Mouse (Mus musculus) gastrocnemius, postnatal 4 days (tissue): ENCODE results near the gene Ermard. TPM values are rescaled to one million over a fixed set of nuclear protein-coding genes. Genes with fewer than 3 reads are reported as not detected.
"Not testable (repeated sequence)": the region's sequence is repeated elsewhere in the genome, so short reads cannot be mapped to it uniquely, and the experiment has no call there.

Experiments
- DNase-seq, 2 experiments: peaks; one replicate each; pipeline ENCODE4 v3.0.0; 2021 to 2022; ENCODE audit warnings: low spot score in 2 of 2, mixed read lengths in 2 of 2
- long read RNA-seq, 2 experiments: library from polyadenylated mRNA; stranded (forward); transcript quantifications; one replicate each; pipeline ENCODE4 v2.0.0; 2021
- total RNA-seq, 2 experiments: library from RNA; stranded (reverse); gene quantifications; 2 replicates each; pipeline ENCODE4 v1.2.3; 2021

The Ermard gene
- total RNA-seq, result 10 to 100 TPM; 35.0 to 41.9 TPM
- long read RNA-seq, experiment 1, partial matches to known transcripts, result 4 of 25 reads
- long read RNA-seq, experiment 1, other reads (novel, unspliced or antisense), result 18 of 25 reads
- long read RNA-seq, experiment 2, transcript Ermard-202 (18 exons, 2,535 nt), result major isoform, 7 of 34 reads
- long read RNA-seq, experiment 2, partial matches to known transcripts, result 6 of 34 reads
- long read RNA-seq, experiment 2, other reads (novel, unspliced or antisense), result 21 of 34 reads

DNA sequence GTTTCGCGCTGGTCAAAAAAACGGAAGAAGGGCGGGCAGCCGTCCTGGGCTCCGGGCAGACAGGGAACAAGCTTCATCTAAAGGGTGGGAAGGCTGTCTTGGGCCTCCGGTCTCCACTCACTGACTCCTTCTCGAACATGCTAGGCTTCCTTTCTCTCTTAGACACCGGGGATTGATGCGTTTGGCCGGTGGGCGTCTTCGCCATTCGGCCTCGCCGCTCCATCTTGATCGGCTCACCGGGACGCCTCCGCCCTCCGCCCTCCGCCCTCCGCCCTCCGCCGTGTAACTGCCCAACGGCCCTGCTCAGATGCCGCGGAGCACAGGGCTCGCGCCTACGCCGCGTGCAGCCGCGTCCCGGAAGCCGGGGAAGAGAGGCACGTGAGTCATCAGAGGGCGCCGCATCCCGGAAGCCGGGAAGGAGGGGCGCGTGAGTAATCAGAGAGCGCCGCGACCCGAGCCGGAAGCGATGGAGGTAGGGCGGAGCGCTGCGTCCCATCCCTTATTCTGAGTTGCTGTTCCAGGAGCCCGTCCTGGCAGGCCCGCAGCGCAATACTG lies at the start of gene Ermard, which contains the start of the genes Tcte3 and Gm3448:
TSS of gene Ermard (plus strand) at position 34 of the 555 bp plus-strand sequence.
TSS of gene Tcte3 (minus strand) at position 314 of the 555 bp plus-strand sequence.
TSS of gene Gm3448 (minus strand) at position 363 of the 555 bp plus-strand sequence.
- peak in 1 of 2 experiments; percentile 21 for DNase-seq

GRCm38 (mm10) chr17:14992522-14993138 lies 48.4 kb upstream of the Ermard start:
- DNase-seq, result not testable (repeated sequence)

GRCm38 (mm10) chr17:14993139-14993832 lies 47.7 kb upstream of the Ermard start:
- not testable (repeated sequence) for DNase-seq

GRCm38 (mm10) chr17:14994140-14994539 lies 46.9 kb upstream of the Ermard start:
- DNase-seq, result not testable (repeated sequence)

GRCm38 (mm10) chr17:15000047-15000446 lies 41.0 kb upstream of the Ermard start:
- DNase-seq, result not testable (repeated sequence)

DNA sequence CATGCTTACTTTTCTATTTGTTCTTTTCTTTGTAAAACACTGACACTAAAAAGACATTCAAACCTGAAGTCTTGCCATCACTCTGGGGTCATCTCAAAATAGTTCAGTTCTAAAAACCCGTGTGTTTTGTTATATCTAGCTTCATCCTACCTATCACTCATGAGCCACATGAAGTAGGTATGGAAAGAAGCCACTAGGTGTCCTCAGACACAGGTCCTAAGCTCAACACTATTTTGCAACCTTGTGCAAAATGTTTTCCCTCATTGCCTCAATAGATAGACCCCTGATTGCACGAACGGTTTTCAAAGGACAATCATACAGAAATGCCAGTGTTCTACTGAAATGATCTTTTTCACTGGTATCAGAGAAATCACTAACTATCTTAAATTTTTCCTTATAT lies 31.9 kb upstream of the Ermard start:
- not testable (repeated sequence) for DNase-seq

- DNase-seq, result not testable (repeated sequence)
Observed at GRCm38 (mm10) chr17:15009706-15010413, 31.1 kb upstream of the Ermard start, which contains the start of gene Gm3435. TSS of gene Gm3435 (plus strand) at chr17:15010176.

GRCm38 (mm10) chr17:15021503-15022220 lies 19.3 kb upstream of the Ermard start:
- peak; percentile 8 to 13 for DNase-seq

DNA sequence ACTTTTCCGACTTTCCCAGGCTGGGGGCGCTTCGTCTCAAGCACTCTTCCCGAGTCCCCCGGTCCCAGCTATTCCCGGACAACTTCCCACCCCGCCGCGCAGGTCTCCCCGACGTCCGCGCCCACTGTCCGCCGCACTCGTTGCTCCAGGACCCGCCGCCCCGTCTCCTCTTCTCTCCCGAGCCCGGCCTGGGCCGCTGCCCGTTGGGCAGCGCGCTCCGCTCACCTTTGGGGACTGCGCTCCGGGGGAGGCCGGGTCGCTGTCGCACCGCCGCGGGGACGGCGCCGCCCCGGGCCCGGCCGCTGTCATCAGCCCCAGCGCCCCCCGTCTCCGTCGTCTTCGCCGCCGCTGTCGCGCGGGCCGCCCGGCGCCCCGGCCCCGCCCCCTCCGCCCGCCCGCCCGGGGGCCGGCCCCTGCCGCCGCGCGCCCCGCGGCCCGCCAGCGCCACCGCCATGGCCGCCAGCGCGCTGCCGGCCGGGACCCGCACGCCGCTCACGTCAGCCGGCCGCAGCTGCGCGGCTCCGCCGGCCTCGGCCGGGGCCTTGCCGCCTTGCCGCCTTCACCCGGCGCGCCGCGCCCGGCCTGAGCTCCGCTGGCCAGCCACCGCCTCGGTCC lies 17.0 kb upstream of the Ermard start:
- not testable (repeated sequence) for DNase-seq

DNA sequence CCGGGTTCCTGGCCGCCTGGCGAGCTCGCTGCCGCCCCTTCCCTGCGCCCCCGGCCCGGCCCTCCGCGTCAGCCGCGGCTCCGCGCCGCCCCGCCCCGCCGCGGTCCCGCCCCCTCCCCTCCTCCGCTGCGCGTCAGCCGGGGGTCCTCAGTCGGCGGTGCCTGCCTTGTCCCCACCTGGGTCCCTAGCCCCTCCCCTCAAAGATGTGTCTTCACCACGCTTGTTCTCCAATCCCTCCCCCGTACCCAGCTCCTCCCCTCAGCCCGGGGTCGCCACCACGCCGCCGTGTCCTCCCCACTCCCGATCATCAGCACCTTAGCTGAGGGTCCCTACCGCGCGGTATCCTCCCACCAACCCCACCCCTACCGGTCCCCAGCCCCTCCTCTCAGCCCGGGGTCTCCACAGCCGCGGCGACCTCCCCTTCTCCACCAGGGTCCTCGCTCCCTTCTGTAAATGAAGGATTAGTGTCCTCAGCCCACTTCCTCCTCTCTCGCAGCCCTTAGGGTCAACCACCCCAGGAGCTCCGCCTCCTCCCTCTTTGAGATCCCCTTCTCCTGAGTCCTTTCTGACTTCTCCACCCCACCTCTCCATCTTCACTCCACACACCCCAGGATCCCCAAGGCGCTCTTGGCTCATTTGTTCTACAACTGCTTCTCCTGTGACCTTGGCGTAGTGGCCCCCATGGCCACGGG lies 16.4 kb upstream of the Ermard start:
- not testable (repeated sequence) for DNase-seq

DNA sequence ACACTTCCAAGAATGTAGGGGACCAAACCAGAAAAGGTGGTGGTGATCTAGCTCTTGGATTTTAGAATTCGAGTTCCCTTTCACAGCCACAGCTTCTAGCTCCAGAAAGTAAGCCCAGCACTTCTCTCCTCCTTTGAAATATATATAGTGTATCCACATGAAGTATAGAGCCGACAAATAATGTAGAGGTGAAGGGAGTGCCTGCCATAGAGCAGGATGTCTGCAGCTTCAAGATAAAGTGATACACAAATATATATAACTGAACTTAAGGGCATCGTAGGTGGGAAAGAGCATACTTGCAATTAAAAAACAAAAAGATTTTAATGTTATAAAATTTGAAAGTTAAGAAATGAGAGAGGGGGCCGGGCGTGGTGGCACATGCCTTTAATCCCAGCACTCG lies 15.5 kb upstream of the Ermard start:
- not testable (repeated sequence) for DNase-seq

GRCm38 (mm10) chr17:15031414-15031813 lies 9.6 kb upstream of the Ermard start:
- not testable (repeated sequence) for DNase-seq

- not testable (repeated sequence) for DNase-seq
Observed at GRCm38 (mm10) chr17:15040455-15040854, 553 bp upstream of the Ermard start.

GRCm38 (mm10) chr17:15050338-15050737 lies 9.3 kb downstream of the Ermard start:
- not testable (repeated sequence) for DNase-seq

GRCm38 (mm10) chr17:15052766-15053165 lies 11.8 kb downstream of the Ermard start:
- DNase-seq, result not testable (repeated sequence)

DNA sequence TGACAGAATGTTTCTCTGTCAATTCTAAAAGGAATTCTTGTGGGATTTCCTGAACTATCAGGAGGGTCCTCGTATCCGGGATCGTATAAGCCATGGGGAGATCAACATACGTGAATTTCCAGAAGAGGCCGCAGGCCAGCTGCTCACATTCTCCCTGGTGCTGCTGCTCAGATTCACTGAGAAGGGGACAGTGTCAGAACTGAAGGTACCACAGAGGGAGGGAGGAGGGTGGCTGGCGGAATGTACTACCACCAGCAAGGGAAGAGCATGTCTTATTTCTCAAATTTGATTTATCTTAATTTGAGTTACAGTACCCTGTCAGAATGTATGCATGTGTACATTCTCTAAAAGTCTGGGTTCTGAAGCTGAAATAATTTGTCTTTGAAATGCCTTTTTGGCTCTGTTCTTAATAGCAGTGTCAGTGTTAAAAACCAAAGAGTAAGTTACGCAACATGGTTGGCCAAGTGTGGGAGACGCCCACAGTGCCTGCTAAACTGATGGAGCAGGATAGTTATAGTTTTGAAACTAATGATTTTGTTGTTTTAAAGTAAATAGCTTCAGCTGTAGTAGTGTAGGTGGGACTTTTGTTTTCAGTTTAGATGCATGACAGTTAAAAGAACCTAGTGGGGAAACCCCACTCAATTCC lies 12.3 kb downstream of the Ermard start:
- not testable (repeated sequence) for DNase-seq

- not testable (repeated sequence) for DNase-seq
Observed at GRCm38 (mm10) chr17:15053829-15054200, 12.8 kb downstream of the Ermard start.

DNA sequence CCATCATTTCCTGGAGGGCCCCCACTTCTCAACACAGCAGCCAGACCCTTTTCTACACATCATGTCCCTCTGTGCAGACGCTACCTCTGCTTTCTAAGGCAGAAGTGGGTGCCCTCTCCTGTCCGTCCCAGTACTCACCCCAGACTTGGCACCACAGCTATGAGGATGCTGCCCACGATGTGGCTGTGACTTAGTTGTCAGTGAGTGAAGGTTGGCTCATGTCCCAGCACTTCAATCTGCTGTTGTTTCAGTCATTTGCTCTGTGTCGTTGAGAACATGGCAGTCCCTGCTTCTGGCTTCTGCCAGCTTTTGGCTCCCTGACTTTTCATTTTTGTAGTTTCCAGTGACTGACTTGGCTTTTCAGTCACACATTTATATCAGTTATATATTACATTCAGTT lies 14.9 kb downstream of the Ermard start:
- no peak for DNase-seq
